Mouse (Mus musculus): Measurements from ENCODE around the gene Nucks1.

The Nucks1 gene

GRCm38 (mm10) chr1:131970322-131970660 is 60.0 kb downstream of the Nucks1 start:
- TF ChIP-seq GATA4 (IDR thresholded peaks at IDR 0.05; ENCODE audit: insufficient replicate concordance, low read length) = no peak

GRCm38 (mm10) chr1:131970661-131971520 is 60.6 kb downstream of the Nucks1 start:
- no peak for TF ChIP-seq GATA4 (IDR thresholded peaks at IDR 0.05; ENCODE audit: insufficient replicate concordance, low read length)

- TF ChIP-seq GATA4 (IDR thresholded peaks at IDR 0.05; ENCODE audit: insufficient replicate concordance, low read length) = no peak
Measured at GRCm38 (mm10) chr1:131971771-131972497, 61.6 kb downstream of the Nucks1 start.

GRCm38 (mm10) chr1:131972498-131973334 is 62.4 kb downstream of the Nucks1 start:
- TF ChIP-seq GATA4 (IDR thresholded peaks at IDR 0.05; ENCODE audit: insufficient replicate concordance, low read length) = no peak

- no peak for TF ChIP-seq GATA4 (IDR thresholded peaks at IDR 0.05; ENCODE audit: insufficient replicate concordance, low read length)
Measured at GRCm38 (mm10) chr1:131973991-131974390, 63.7 kb downstream of the Nucks1 start.

GRCm38 (mm10) chr1:131976886-131977285 is 66.6 kb downstream of the Nucks1 start:
- TF ChIP-seq GATA4 (IDR thresholded peaks at IDR 0.05; ENCODE audit: insufficient replicate concordance, low read length) = no peak

GRCm38 (mm10) chr1:131980471-131980870 is 70.1 kb downstream of the Nucks1 start:
- TF ChIP-seq GATA4 (IDR thresholded peaks at IDR 0.05; ENCODE audit: insufficient replicate concordance, low read length) = peak; percentile 64; the same call in 1 of the 2 replicates

GRCm38 (mm10) chr1:131981378-131982013 is 71.2 kb downstream of the Nucks1 start:
- TF ChIP-seq GATA4 (IDR thresholded peaks at IDR 0.05; ENCODE audit: insufficient replicate concordance, low read length) = no peak

GRCm38 (mm10) chr1:131982907-131983306 is 72.6 kb downstream of the Nucks1 start:
- no peak for TF ChIP-seq GATA4 (IDR thresholded peaks at IDR 0.05; ENCODE audit: insufficient replicate concordance, low read length)

GRCm38 (mm10) chr1:131983806-131984205 is 73.5 kb downstream of the Nucks1 start:
- no peak for TF ChIP-seq GATA4 (IDR thresholded peaks at IDR 0.05; ENCODE audit: insufficient replicate concordance, low read length)

Data from liver, adult (tissue).